Mouse (Mus musculus) CH12F3 (cell line): ENCODE results near the gene Fap.

Source experiments
- in situ Hi-C: fragments of 300-500 bp; cut with MboI; formaldehyde crosslinking; loops from 2 replicates; pipeline ENCODE4 v1.14.3; 2020; ENCODE audit warnings: low sequenced_read_pairs

Gene Fap

GRCm38 (mm10) chr2:62573753-62574159 lies at the start of gene Fap:
TSS of gene Fap (minus strand) at chr2:62574075.
- in situ Hi-C loops = no loop called here

- in situ Hi-C loops = loop anchor here (10.0 to 25.0 kb wide), 3 partner anchors 158 to 636 kb away; no protein-coding TSS in a partner anchor
Measured at GRCm38 (mm10) chr2:62623024-62623441, 49.2 kb upstream of the Fap start.

GRCm38 (mm10) chr2:62619679-62620078 lies 45.8 kb upstream of the Fap start:
- in situ Hi-C loops = loop anchor here (10.0 to 25.0 kb wide), 3 partner anchors 155 to 632 kb away; no protein-coding TSS in a partner anchor

- in situ Hi-C loops = loop anchor here (25.0 kb wide), 1 partner anchor 632 kb away; no protein-coding TSS in a partner anchor
Measured at GRCm38 (mm10) chr2:62618934-62619341, 45.1 kb upstream of the Fap start.

- in situ Hi-C loops = loop anchor here (25.0 kb wide), 1 partner anchor 626 kb away; no protein-coding TSS in a partner anchor
Measured at GRCm38 (mm10) chr2:62613133-62613532, 39.3 kb upstream of the Fap start.

- in situ Hi-C loops = loop anchor here (25.0 kb wide), 1 partner anchor 619 kb away; no protein-coding TSS in a partner anchor
Measured at GRCm38 (mm10) chr2:62606205-62606604, 32.3 kb upstream of the Fap start.

- in situ Hi-C loops = loop anchor here (25.0 kb wide), 1 partner anchor 616 kb away; no protein-coding TSS in a partner anchor
Measured at GRCm38 (mm10) chr2:62603530-62603929, 29.7 kb upstream of the Fap start.

- in situ Hi-C loops = no loop called here
Measured at GRCm38 (mm10) chr2:62596586-62596985, 22.7 kb upstream of the Fap start.

GRCm38 (mm10) chr2:62594491-62594890 lies 20.6 kb upstream of the Fap start:
- in situ Hi-C loops = no loop called here

- in situ Hi-C loops = no loop called here
Measured at GRCm38 (mm10) chr2:62591555-62591954, 17.7 kb upstream of the Fap start.

GRCm38 (mm10) chr2:62589333-62589732 lies 15.5 kb upstream of the Fap start:
- in situ Hi-C loops = no loop called here

GRCm38 (mm10) chr2:62585769-62586168 lies 11.9 kb upstream of the Fap start:
- in situ Hi-C loops = no loop called here

- in situ Hi-C loops = no loop called here
Measured at GRCm38 (mm10) chr2:62574962-62575361, 1.1 kb upstream of the Fap start.

- in situ Hi-C loops = no loop called here
Measured at GRCm38 (mm10) chr2:62574250-62574649, 375 bp upstream of the Fap start.

- in situ Hi-C loops = no loop called here
Measured at GRCm38 (mm10) chr2:62573099-62573752, 649 bp downstream of the Fap start.

- in situ Hi-C loops = no loop called here
Measured at GRCm38 (mm10) chr2:62564687-62565086, 9.2 kb downstream of the Fap start.

- in situ Hi-C loops = no loop called here
Measured at GRCm38 (mm10) chr2:62562661-62563485, 11.0 kb downstream of the Fap start.

- in situ Hi-C loops = no loop called here
Measured at GRCm38 (mm10) chr2:62557417-62557816, 16.5 kb downstream of the Fap start.

- in situ Hi-C loops = no loop called here
Measured at GRCm38 (mm10) chr2:62556349-62556748, 17.5 kb downstream of the Fap start.

GRCm38 (mm10) chr2:62549659-62550058 lies 24.2 kb downstream of the Fap start:
- in situ Hi-C loops = no loop called here

GRCm38 (mm10) chr2:62549131-62549530 lies 24.7 kb downstream of the Fap start:
- in situ Hi-C loops = no loop called here

GRCm38 (mm10) chr2:62548104-62548503 lies 25.8 kb downstream of the Fap start:
- in situ Hi-C loops = no loop called here
